Mouse (Mus musculus) CH12.LX (cell line): ENCODE measurements around the gene Dgkg. TPM values are rescaled to one million over a fixed set of nuclear protein-coding genes. Genes with fewer than 3 reads are reported as not detected.

Experiments
- DNase-seq: peaks from one replicate; pipeline ENCODE4 v3.0.0-alpha.2; 2013; ENCODE audit errors: extremely low read depth
- H3K27ac ChIP-seq: 2 replicates; pipeline ENCODE4 v1.5.1; 2012; ENCODE audit warnings: low read depth, mild to moderate bottlenecking, control low read depth, moderate library complexity; ENCODE audit not compliant: insufficient read depth
- H3K27me3 ChIP-seq: replicated peaks from 2 replicates; pipeline ENCODE3; 2012; ENCODE audit warnings: inconsistent platforms
- H3K36me3 ChIP-seq, 2 experiments: replicated peaks in 1 of 2; 2 replicates each; pipeline versions ENCODE3 to v1.6.1; 2012; ENCODE audit warnings: inconsistent platforms in 1 of 2, low read length in 1 of 2, mild to moderate bottlenecking in 1 of 2, mixed read lengths in 1 of 2, moderate library complexity in 1 of 2; ENCODE audit not compliant: control insufficient read depth in 1 of 2, insufficient read depth in 1 of 2
- H3K4me1 ChIP-seq, 2 experiments: 2 replicates each; pipeline ENCODE4 v1.6.1; 2012; ENCODE audit warnings: inconsistent platforms in 1 of 2, moderate library complexity in 1 of 2; ENCODE audit not compliant: insufficient read depth in 2 of 2, control insufficient read depth in 1 of 2
- H3K4me2 ChIP-seq: 2 replicates; pipeline ENCODE4 v1.6.1; 2012; ENCODE audit warnings: low read depth, mild to moderate bottlenecking, control low read depth; ENCODE audit not compliant: poor library complexity, insufficient read depth, severe bottlenecking
- H3K4me3 ChIP-seq, 3 experiments: fragments of 150-350 bp in 1 of 3; sonication (generic) in 1 of 3; replicated peaks in 1 of 3; 2 replicates each; pipeline versions ENCODE3 to v1.5.1; 2011 to 2012; ENCODE audit warnings: low read depth in 2 of 3, low read length in 2 of 3, mild to moderate bottlenecking in 2 of 3, moderate library complexity in 2 of 3, control low read depth in 1 of 3, improper control_type of control experiment in 1 of 3, inconsistent platforms in 1 of 3, mixed read lengths in 1 of 3; ENCODE audit not compliant: poor library complexity in 1 of 3
- H3K79me2 ChIP-seq: replicated peaks from 2 replicates; pipeline ENCODE4 v1.6.1; 2012; ENCODE audit warnings: mild to moderate bottlenecking, moderate library complexity; ENCODE audit not compliant: control insufficient read depth, poor library complexity, insufficient read depth, severe bottlenecking; ENCODE audit errors: extremely low read depth
- H3K9ac ChIP-seq: 2 replicates; pipeline ENCODE4 v1.6.1; 2012; ENCODE audit warnings: low read depth, mild to moderate bottlenecking, control low read depth, moderate library complexity; ENCODE audit not compliant: insufficient read depth
- H3K9me3 ChIP-seq: replicated peaks from 2 replicates; pipeline ENCODE3; 2012; ENCODE audit warnings: low read length, inconsistent platforms, mixed read lengths
- BHLHE40 ChIP-seq: IDR thresholded peaks from 2 replicates; pipeline ENCODE4 v1.6.1; 2011; ENCODE audit warnings: mild to moderate bottlenecking, low read depth, low read length, improper control_type of control experiment
- CHD2 ChIP-seq: IDR thresholded peaks from 2 replicates; pipeline ENCODE4 v1.6.1; 2011; ENCODE audit warnings: low read length, improper control_type of control experiment
- EP300 ChIP-seq: IDR thresholded peaks from 2 replicates; pipeline ENCODE4 v1.6.1; 2011; ENCODE audit warnings: low read length, improper control_type of control experiment
- ETS1 ChIP-seq: conservative IDR thresholded peaks from 2 replicates; pipeline ENCODE4 v1.6.1; 2012; ENCODE audit warnings: low read depth, mild to moderate bottlenecking, inconsistent platforms, low read length, improper control_type of control experiment, moderate library complexity
- GABPA ChIP-seq: IDR thresholded peaks from 2 replicates; pipeline ENCODE4 v1.6.1; 2012; ENCODE audit warnings: low read depth, low read length, improper control_type of control experiment, inconsistent platforms; ENCODE audit not compliant: insufficient replicate concordance
- IRF4 ChIP-seq: IDR thresholded peaks from 2 replicates; pipeline ENCODE4 v1.6.1; 2014; ENCODE audit warnings: low read depth, mild to moderate bottlenecking, inconsistent platforms, low read length, improper control_type of control experiment
- JUN ChIP-seq: IDR thresholded peaks from 2 replicates; pipeline ENCODE4 v1.6.1; 2011; ENCODE audit warnings: low read depth, mild to moderate bottlenecking, low read length, improper control_type of control experiment, moderate library complexity; ENCODE audit not compliant: insufficient read depth
- JUND ChIP-seq: conservative IDR thresholded peaks from 2 replicates; pipeline ENCODE4 v1.6.1; 2011; ENCODE audit warnings: low read depth, low read length, improper control_type of control experiment
- KAT2A ChIP-seq: IDR thresholded peaks from 2 replicates; pipeline ENCODE4 v1.6.1; 2012; ENCODE audit warnings: low read length, improper control_type of control experiment, inconsistent platforms; ENCODE audit not compliant: insufficient replicate concordance
- MAFK ChIP-seq: IDR thresholded peaks from 2 replicates; pipeline ENCODE4 v1.6.1; 2011; ENCODE audit warnings: low read length, improper control_type of control experiment; ENCODE audit not compliant: insufficient replicate concordance
- MAX ChIP-seq: IDR thresholded peaks from 2 replicates; pipeline ENCODE4 v1.6.1; 2011; ENCODE audit warnings: low read length, improper control_type of control experiment
- MEF2A ChIP-seq: IDR thresholded peaks from 2 replicates; pipeline ENCODE4 v1.6.1; 2014; ENCODE audit warnings: low read depth, mild to moderate bottlenecking, inconsistent platforms, low read length, improper control_type of control experiment, borderline replicate concordance
- MYC ChIP-seq: IDR thresholded peaks from 2 replicates; pipeline ENCODE4 v1.6.1; 2011; ENCODE audit warnings: low read depth, mild to moderate bottlenecking, improper control_type of control experiment, low read length
- NRF1 ChIP-seq: IDR thresholded peaks from 2 replicates; pipeline ENCODE4 v1.6.1; 2014; ENCODE audit warnings: low read depth, mild to moderate bottlenecking, inconsistent platforms, low read length, improper control_type of control experiment, moderate library complexity
- POLR2A ChIP-seq: IDR thresholded peaks from 2 replicates; pipeline ENCODE4 v1.6.1; 2011; ENCODE audit warnings: low read depth, mild to moderate bottlenecking, improper control_type of control experiment, low read length
- RCOR1 ChIP-seq: conservative IDR thresholded peaks from 2 replicates; pipeline ENCODE4 v1.6.1; 2012; ENCODE audit warnings: low read depth, mild to moderate bottlenecking, inconsistent platforms, low read length, improper control_type of control experiment
- SMC3 ChIP-seq: IDR thresholded peaks from 2 replicates; pipeline ENCODE4 v1.6.1; 2011; ENCODE audit warnings: low read depth, low read length, improper control_type of control experiment
- TBP ChIP-seq: conservative IDR thresholded peaks from 2 replicates; pipeline ENCODE4 v1.6.1; 2011; ENCODE audit warnings: low read depth, low read length, improper control_type of control experiment
- dilution Hi-C: fragments of 300-500 bp; cut with MboI; formaldehyde crosslinking; loops from 2 replicates; pipeline ENCODE4 v1.14.3; 2020; ENCODE audit warnings: low sequenced_read_pairs; ENCODE audit not compliant: extremely low pct_unique_long_range_greater_than_20kb, extremely low pct_ligation_motif_present
- in situ Hi-C: fragments of 300-500 bp; cut with MboI; formaldehyde crosslinking; loops from 3 replicates; pipeline ENCODE4 v1.14.3; 2019; ENCODE audit warnings: low sequenced_read_pairs, low pct_ligation_motif_present, low pct_unique_long_range_greater_than_20kb, mixed read lengths
- polyA plus RNA-seq: library from polyadenylated mRNA; unstranded; fragments of >175 nt; gene quantifications from 2 replicates; pipeline ENCODE4 v1.2.1, GENCODE M21; 2012; ENCODE audit warnings: low read depth; ENCODE audit not compliant: insufficient read length
- total RNA-seq, 2 experiments: library from RNA; depleted of rRNA; stranded (reverse); fragments of 300-350 nt in 1 of 2; fragments of >200 nt in 1 of 2; gene quantifications; 2 replicates each; pipeline ENCODE4 v1.2.3; 2012 to 2014

Gene Dgkg
- total and polyA plus RNA-seq, 3 experiments: 2.0 to 9.2 (median 3.0) TPM

DNA sequence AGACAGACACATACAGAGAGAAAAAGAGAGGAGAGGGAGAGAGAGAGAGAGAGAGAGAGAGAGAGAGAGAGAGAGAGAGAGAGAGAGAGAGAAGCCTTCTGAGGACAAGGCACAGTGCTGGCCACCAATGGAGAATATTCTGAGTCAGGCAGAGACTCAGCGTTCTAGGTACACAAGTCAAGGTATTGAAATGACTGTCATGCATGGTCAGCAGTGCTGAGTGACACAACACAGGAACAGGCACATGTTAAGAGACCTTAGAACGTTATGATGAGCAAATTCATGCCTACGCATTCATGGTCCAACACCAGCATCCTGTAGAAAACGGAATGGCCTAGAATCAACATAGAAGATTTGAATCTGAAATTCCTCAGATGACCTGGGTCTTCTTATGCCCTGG lies 50.0 kb downstream of the Dgkg start:
- Histone ChIP-seq H3K27ac (no peak overlapping the region), H3K4me3 (no peak overlapping the region), H3K4me1 (peaks cover 12 to 17% of the 10 kb centered on the region in 2 experiments), H3K9me3 (no peaks in the 10 kb centered on the region), H3K36me3 (peaks cover 21% of the 10 kb centered on the region in 2 experiments), H3K79me2 (no peaks in the 10 kb centered on the region), H3K4me2 (no peak overlapping the region), H3K9ac (no peak overlapping the region), H3K27me3 (no peaks in the 10 kb centered on the region)
- dilution Hi-C loops: no loop called here
- peak; percentile 48 for DNase-seq
- no peak for TF ChIP-seq KAT2A
- peak; percentile 71; the same call in 1 of the 2 replicates for TF ChIP-seq MAFK
- no peak for TF ChIP-seq TBP
- TF ChIP-seq JUND: peak; percentile 92
- no peak for TF ChIP-seq CHD2
- peak; percentile 74 for TF ChIP-seq BHLHE40
- peak; percentile 68 for TF ChIP-seq EP300
- TF ChIP-seq JUN: peak; percentile 72
- peak; percentile 62 for TF ChIP-seq ETS1
- 0 out of 2 replicates have a peak, but pooled peaks have one; percentile 20 for TF ChIP-seq MYC
- peak; percentile 92 for TF ChIP-seq IRF4
- no peak for TF ChIP-seq MAX
- TF ChIP-seq RCOR1: no peak
- in situ Hi-C loops: no loop called here

DNA sequence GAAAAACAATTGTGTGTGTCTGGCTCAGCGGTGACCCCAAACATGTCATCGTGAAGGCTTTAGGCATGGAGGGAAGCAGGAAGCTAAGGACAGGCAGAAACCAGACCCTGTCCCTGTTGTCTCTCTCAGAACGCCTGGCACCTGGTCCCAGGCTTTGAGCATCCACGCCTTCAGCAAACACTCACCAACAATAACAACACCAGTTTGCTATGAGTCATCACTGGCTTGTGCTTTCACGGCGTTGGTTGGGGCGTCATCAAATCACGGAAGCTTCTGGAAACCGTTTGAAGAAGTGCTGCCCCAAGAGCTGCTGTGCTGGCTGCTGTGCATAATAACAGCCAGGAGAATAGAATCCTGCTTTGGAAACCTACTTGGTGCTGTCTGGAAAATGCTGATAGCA lies 54.6 kb downstream of the Dgkg start:
- TF ChIP-seq GABPA: no peak
- no peak for TF ChIP-seq MEF2A
- no peak for TF ChIP-seq SMC3
- no peak for TF ChIP-seq POLR2A
- no peak for TF ChIP-seq NRF1
- no peaks in the 10 kb centered on the region for H3K9me3 ChIP-seq
- no peak overlapping the region for H3K4me2 ChIP-seq
- no peak for DNase-seq
- H3K36me3 ChIP-seq: peaks cover 6 to 15% of the 10 kb centered on the region in 2 experiments
- peaks cover 5 to 23% of the 10 kb centered on the region in 2 experiments for H3K4me1 ChIP-seq
- dilution Hi-C loops: no loop called here
- H3K79me2 ChIP-seq: no peaks in the 10 kb centered on the region
- H3K9ac ChIP-seq: no peak overlapping the region
- no peak overlapping the region for H3K4me3 ChIP-seq
- no peak overlapping the region for H3K27ac ChIP-seq
- in situ Hi-C loops: no loop called here
- no peaks in the 10 kb centered on the region for H3K27me3 ChIP-seq
